Mouse (Mus musculus) embryonic facial prominence, embryonic 13.5 days (tissue): ENCODE measurements at regions not wholly inside any gene's neighbourhood (a gene's known extent, or its start where the extent isn't known, plus 50 kb on each side); places are given as distances from the start of the nearest gene placed in this dataset.

ENCODE experiments used
- ATAC-seq: fragments of 200-750 bp; cut with Nextera tagmentation; 2 replicates; pipeline ENCODE4 v1.8.0; 2017; ENCODE audit warnings: low read depth; ENCODE audit not compliant: insufficient number of reproducible peaks, insufficient read depth, low FRiP score, low TSS enrichment
- H3K27ac ChIP-seq: fragments of 300-500 bp; sonication (generic); 2 replicates; pipeline ENCODE4 v1.5.1; 2015; ENCODE audit warnings: moderate library complexity, mild to moderate bottlenecking, inconsistent platforms
- H3K27me3 ChIP-seq: fragments of 300-500 bp; sonication (generic); 2 replicates; pipeline ENCODE4 v1.6.1; 2015; ENCODE audit warnings: mild to moderate bottlenecking, inconsistent platforms
- H3K36me3 ChIP-seq: fragments of 300-500 bp; sonication (generic); 2 replicates; pipeline ENCODE4 v1.6.1; 2015; ENCODE audit warnings: mild to moderate bottlenecking, inconsistent platforms
- H3K4me1 ChIP-seq: fragments of 300-500 bp; sonication (generic); 2 replicates; pipeline ENCODE4 v1.6.1; 2015; ENCODE audit warnings: inconsistent platforms
- H3K4me2 ChIP-seq: fragments of 300-500 bp; sonication (generic); 2 replicates; pipeline ENCODE4 v1.6.1; 2015; ENCODE audit warnings: moderate library complexity, mild to moderate bottlenecking, inconsistent platforms
- H3K4me3 ChIP-seq: fragments of 300-500 bp; sonication (generic); 2 replicates; pipeline ENCODE4 v1.5.1; 2015; ENCODE audit warnings: mild to moderate bottlenecking, inconsistent platforms
- H3K9ac ChIP-seq: fragments of 300-500 bp; sonication (generic); 2 replicates; pipeline ENCODE4 v1.6.1; 2015; ENCODE audit warnings: mild to moderate bottlenecking, inconsistent platforms
- H3K9me3 ChIP-seq: fragments of 300-500 bp; sonication (generic); 2 replicates; pipeline ENCODE4 v1.6.1; 2016; ENCODE audit warnings: inconsistent platforms
- WGBS: fragments of 180-500 bp; shearing (Covaris S2); methylation state at CpG from one replicate; pipeline ENCODE4 v1.1.7; 2015; ENCODE audit warnings: mixed read lengths; 5-methylcytosine and 5-hydroxymethylcytosine counted together

DNA sequence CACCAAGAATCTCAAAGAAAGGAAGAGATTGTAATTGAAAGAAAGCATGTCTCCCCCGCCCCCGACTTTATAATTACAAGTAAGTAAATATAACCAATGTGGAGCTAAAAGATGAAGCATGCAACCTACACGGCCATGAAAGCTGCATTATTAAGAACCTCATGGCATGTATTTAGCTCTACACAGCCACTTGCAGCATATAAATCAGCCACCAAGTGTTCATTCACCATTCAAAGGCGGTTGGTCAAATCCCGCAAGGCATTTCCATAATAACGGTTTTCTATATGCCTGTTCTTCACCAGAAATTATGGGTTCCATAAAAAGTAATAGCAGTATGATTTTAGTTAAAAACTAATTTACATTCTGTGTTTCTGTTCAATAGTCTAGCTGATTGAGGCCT is 221.4 kb upstream of the Lmcd1 start:
- Histone ChIP-seq H3K4me1 (peaks cover 7% of the 10 kb centered on the region; the same call in 1 of the 2 replicates), H3K4me3 (no peak overlapping the region), H3K9me3 (no peaks in the 10 kb centered on the region), H3K36me3 (no peaks in the 10 kb centered on the region), H3K9ac (no peak overlapping the region), H3K27ac (no peak overlapping the region), H3K27me3 (no peaks in the 10 kb centered on the region), H3K4me2 (no peak overlapping the region)
- 73% methylated on average over 6 of the region's 6 CpGs for WGBS
- no peak for ATAC-seq

DNA sequence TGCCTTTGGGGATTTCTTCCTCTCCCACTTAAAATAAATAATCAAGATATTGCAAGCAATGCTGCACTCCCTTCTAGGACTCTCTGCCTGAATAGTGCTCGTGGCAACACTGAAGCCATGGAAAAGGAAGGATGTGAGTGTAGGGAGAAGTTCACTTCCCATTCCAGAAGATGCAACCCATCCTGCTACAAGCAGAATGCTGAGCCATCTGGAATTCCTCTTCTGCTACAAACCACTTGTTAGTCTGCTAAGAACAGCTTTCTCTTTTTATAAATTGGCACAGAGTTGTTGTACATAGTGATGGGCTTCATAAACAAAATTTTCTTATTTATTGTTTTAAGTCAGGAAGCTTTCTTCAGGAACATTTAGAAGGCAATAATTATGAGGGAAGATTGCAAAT is 215.7 kb upstream of the Lmcd1 start:
- ATAC-seq: no peak
- Histone ChIP-seq H3K27ac (no peak overlapping the region), H3K9me3 (no peaks in the 10 kb centered on the region), H3K36me3 (no peaks in the 10 kb centered on the region), H3K27me3 (no peaks in the 10 kb centered on the region), H3K9ac (no peak overlapping the region), H3K4me3 (no peak overlapping the region), H3K4me1 (peaks cover 14% of the 10 kb centered on the region; the same call in 1 of the 2 replicates), H3K4me2 (no peak overlapping the region)
- WGBS: 37% methylated on average over 1 of the region's 1 CpGs

DNA sequence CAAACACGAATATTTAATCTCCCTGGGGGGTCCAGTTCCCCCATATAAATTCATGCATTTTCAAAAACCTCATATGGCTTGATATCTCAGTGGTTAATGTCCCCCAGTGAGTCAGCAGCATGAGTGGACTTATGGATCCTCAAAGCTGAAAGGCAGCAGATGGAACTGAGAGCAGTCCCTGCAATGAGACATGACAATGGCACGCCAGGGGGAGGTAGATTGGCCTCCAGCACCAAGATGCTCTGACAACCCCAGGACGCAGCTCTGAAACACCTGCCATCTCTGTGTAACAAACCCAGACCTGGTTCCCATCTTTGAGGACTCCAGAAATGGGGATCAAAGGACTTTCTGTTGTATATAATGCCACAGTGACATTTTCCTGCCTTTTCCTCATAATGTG is 210.6 kb upstream of the Lmcd1 start:
- Histone ChIP-seq H3K9me3 (no peaks in the 10 kb centered on the region), H3K27ac (no peak overlapping the region), H3K9ac (no peak overlapping the region), H3K4me2 (no peak overlapping the region), H3K4me3 (no peak overlapping the region), H3K4me1 (0 out of 2 replicates have a peak, but pooled peaks cover 2% of the 10 kb centered on the region), H3K36me3 (no peaks in the 10 kb centered on the region), H3K27me3 (no peaks in the 10 kb centered on the region)
- ATAC-seq: no peak
- 70% methylated on average over 3 of the region's 3 CpGs for WGBS

GRCm38 (mm10) chr6:112090597-112090996 is 183.0 kb upstream of the Lmcd1 start:
- Histone ChIP-seq H3K4me2 (no peak overlapping the region), H3K27ac (no peak overlapping the region), H3K36me3 (no peaks in the 10 kb centered on the region), H3K4me1 (no peaks in the 10 kb centered on the region), H3K4me3 (no peak overlapping the region), H3K9ac (no peak overlapping the region), H3K9me3 (no peaks in the 10 kb centered on the region), H3K27me3 (no peaks in the 10 kb centered on the region)
- ATAC-seq: no peak
- 84% methylated on average over 3 of the region's 3 CpGs for WGBS

DNA sequence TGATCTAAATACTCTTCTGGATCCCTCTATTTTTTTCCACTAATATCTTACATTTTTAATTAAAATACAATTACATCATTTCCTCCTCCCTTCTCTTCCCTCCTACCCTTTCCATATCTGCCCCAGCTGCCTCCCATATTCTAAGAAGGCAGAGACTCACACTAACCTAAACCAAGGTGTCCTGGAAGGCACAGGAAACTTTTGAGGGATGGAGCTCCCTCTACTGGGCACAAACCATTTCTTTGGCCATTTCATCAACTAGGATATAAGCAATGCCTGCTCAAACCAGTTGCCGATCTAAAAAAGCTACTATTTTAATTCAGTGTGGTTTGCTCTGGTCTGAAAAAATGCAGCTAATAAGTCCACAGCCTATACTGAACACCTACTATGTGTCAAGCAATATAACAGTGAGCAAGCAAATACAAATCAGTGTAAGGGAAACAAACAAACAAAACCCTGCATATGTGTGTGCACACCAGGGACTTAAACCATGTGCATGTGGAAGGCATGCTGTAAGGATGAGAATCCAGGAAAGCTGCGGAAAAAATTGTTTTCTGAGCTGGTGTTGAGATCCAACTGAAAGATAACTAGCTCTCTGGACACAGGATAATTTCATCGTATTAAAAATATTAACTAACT is 182.3 kb upstream of the Lmcd1 start:
- Histone ChIP-seq H3K4me1 (no peaks in the 10 kb centered on the region), H3K4me3 (no peak overlapping the region), H3K9me3 (no peaks in the 10 kb centered on the region), H3K4me2 (no peak overlapping the region), H3K36me3 (no peaks in the 10 kb centered on the region), H3K27me3 (no peaks in the 10 kb centered on the region), H3K27ac (no peak overlapping the region), H3K9ac (no peak overlapping the region)
- no peak for ATAC-seq
- WGBS: 54% methylated on average over 3 of the region's 3 CpGs

DNA sequence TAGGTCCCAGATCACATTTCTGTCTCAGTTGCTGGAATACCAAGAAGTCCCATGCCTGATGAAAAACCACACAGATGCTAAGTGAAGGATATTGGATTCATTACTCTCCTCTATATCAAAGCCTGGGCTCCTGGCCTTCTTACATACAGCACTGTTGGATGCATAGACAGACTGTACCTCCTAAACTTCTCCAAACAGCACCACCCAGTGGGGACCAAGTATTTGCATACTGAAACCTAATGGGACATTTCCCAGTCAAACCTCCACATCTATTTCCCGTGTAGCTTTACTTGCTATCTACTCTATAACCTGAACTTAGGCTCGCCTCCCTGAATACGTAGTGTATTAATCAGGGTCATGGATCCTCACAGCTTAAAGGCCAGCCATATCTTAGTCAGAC is 180.3 kb upstream of the Lmcd1 start:
- Histone ChIP-seq H3K27me3 (no peaks in the 10 kb centered on the region), H3K9me3 (no peaks in the 10 kb centered on the region), H3K4me3 (no peak overlapping the region), H3K4me2 (no peak overlapping the region), H3K9ac (no peak overlapping the region), H3K27ac (no peak overlapping the region), H3K4me1 (no peaks in the 10 kb centered on the region), H3K36me3 (no peaks in the 10 kb centered on the region)
- 78% methylated on average over 3 of the region's 3 CpGs for WGBS
- no peak for ATAC-seq

- Histone ChIP-seq H3K9ac (no peak overlapping the region), H3K9me3 (no peaks in the 10 kb centered on the region), H3K27ac (no peak overlapping the region), H3K4me3 (no peak overlapping the region), H3K36me3 (no peaks in the 10 kb centered on the region), H3K27me3 (no peaks in the 10 kb centered on the region), H3K4me1 (no peaks in the 10 kb centered on the region), H3K4me2 (no peak overlapping the region)
- no peak for ATAC-seq
- WGBS: 77% methylated on average over 3 of the region's 3 CpGs
Measured at GRCm38 (mm10) chr6:112097699-112098098, 175.9 kb upstream of the Lmcd1 start.

DNA sequence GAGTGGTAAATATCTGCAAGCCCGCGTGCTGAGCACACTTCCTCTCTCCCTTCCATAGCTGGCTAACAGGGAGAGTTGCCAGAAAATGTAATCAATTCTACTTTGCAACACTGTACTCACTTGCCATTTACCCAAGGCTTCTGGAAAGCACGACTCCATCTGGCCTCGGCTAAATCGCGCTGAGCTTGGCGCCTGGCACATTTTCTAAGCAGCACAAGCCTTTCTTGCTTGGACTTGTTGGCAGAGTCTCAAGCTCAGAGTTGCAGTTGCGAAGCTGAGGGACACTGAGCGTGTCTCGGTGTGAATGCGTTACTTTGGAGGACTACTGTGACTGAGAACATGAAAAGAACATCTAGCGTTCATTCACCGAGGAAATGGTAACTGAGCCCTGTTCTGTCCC is 164.9 kb upstream of the Lmcd1 start:
- ATAC-seq: no peak
- no peaks in the 10 kb centered on the region for H3K9me3 ChIP-seq
- H3K27me3 ChIP-seq: no peaks in the 10 kb centered on the region
- H3K4me2 ChIP-seq: no peak overlapping the region
- H3K27ac ChIP-seq: no peak overlapping the region
- H3K4me3 ChIP-seq: no peak overlapping the region
- H3K9ac ChIP-seq: no peak overlapping the region
- 87% methylated on average over 13 of the region's 13 CpGs for WGBS
- H3K4me1 ChIP-seq: no peaks in the 10 kb centered on the region
- no peaks in the 10 kb centered on the region for H3K36me3 ChIP-seq

- H3K27me3 ChIP-seq: no peaks in the 10 kb centered on the region
- H3K9me3 ChIP-seq: no peaks in the 10 kb centered on the region
- H3K36me3 ChIP-seq: no peaks in the 10 kb centered on the region
- WGBS: 36% methylated on average over 2 of the region's 2 CpGs
- no peak for ATAC-seq
- no peak overlapping the region for H3K4me2 ChIP-seq
- no peak overlapping the region for H3K4me3 ChIP-seq
- H3K9ac ChIP-seq: no peak overlapping the region
- no peaks in the 10 kb centered on the region for H3K4me1 ChIP-seq
- no peak overlapping the region for H3K27ac ChIP-seq
Measured at GRCm38 (mm10) chr6:112119180-112119579, 154.4 kb upstream of the Lmcd1 start.

DNA sequence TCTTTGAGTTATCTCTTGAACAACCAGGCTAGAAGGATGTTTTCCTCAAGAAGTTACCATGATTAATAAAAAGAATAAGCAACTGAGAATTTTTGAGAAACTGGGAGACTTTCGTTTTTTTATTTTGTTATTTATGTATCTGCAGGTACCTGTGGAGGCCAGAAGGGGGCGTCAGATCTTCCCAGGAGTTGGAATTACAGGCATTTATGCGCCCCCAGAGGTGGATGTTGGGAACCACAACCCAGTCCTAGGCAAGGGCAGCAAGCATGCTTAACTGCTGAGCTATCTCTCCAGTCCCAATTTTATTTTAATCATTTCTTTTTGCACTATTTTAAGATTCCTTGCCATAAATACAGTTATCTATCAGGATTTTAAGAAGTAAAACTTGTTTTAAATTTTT is 140.0 kb upstream of the Lmcd1 start:
- no peaks in the 10 kb centered on the region for H3K4me1 ChIP-seq
- no peaks in the 10 kb centered on the region for H3K36me3 ChIP-seq
- ATAC-seq: no peak
- H3K4me3 ChIP-seq: no peak overlapping the region
- WGBS: 21% methylated on average over 3 of the region's 3 CpGs
- H3K9me3 ChIP-seq: no peaks in the 10 kb centered on the region
- no peak overlapping the region for H3K4me2 ChIP-seq
- no peak overlapping the region for H3K27ac ChIP-seq
- no peak overlapping the region for H3K9ac ChIP-seq
- no peaks in the 10 kb centered on the region for H3K27me3 ChIP-seq

GRCm38 (mm10) chr6:112152535-112153364 is 120.8 kb upstream of the Lmcd1 start:
- Histone ChIP-seq H3K4me1 (peaks cover 5% of the 10 kb centered on the region; the same call in 1 of the 2 replicates), H3K9ac (no peak overlapping the region), H3K27ac (no peak overlapping the region; the same call in 1 of the 2 replicates), H3K9me3 (no peaks in the 10 kb centered on the region), H3K36me3 (no peaks in the 10 kb centered on the region), H3K4me2 (no peak overlapping the region), H3K4me3 (no peak overlapping the region), H3K27me3 (no peaks in the 10 kb centered on the region)
- WGBS: 44% methylated on average over 10 of the region's 10 CpGs
- no peak for ATAC-seq

- 80% methylated on average over 3 of the region's 3 CpGs for WGBS
Measured at GRCm38 (mm10) chr6:112167487-112167886, 106.1 kb upstream of the Lmcd1 start.

More at GRCm38 (mm10) chr6:112167487-112167886, 106.1 kb upstream of the Lmcd1 start:
- no peaks in the 10 kb centered on the region for H3K27me3 ChIP-seq
- no peak overlapping the region for H3K4me2 ChIP-seq
- ATAC-seq: no peak
- H3K36me3 ChIP-seq: no peaks in the 10 kb centered on the region
- no peaks in the 10 kb centered on the region for H3K4me1 ChIP-seq
- H3K9ac ChIP-seq: no peak overlapping the region
- no peak overlapping the region for H3K4me3 ChIP-seq
- no peak overlapping the region for H3K27ac ChIP-seq
- no peaks in the 10 kb centered on the region for H3K9me3 ChIP-seq
